Mouse (Mus musculus): ENCODE data around the gene Msl1.

The Msl1 gene

GRCm38 (mm10) chr11:98829875-98830274 is 34.6 kb downstream of the Msl1 start:
- ChIA-PET POLR2A (interaction anchor here in 3 of 4 experiments (0.6 to 2.2 kb wide), 13 partner anchors 13 to 165 kb away, joined by 3 to 10 read pairs (median 3); partner anchors contain the start of gene Cdc6 (in 2 of the 3)), CTCF (interaction anchor here in 3 of 4 experiments (0.6 to 2.2 kb wide), 29 partner anchors 9 to 157 kb away, joined by 3 to 10 read pairs (median 3); partner anchors contain the start of genes Msl1 (in 1 of the 3), Psmd3 (in 1 of the 3) and Wipf2 (in 1 of the 3))

GRCm38 (mm10) chr11:98835296-98835695 is 40.0 kb downstream of the Msl1 start:
- POLR2A ChIA-PET: interaction anchor here (0.6 to 2.5 kb wide), 31 partner anchors 8 to 1794 kb away, joined by 3 to 13 read pairs (median 5); partner anchors contain the start of genes Gjd3 (in 1 of the 4), Lrrc46 (in 1 of the 4), Mrpl10 (in 1 of the 4) and Nr1d1 (in 1 of the 4)
- CTCF ChIA-PET: interaction anchor here (0.6 to 1.8 kb wide), 10 partner anchors 12 to 654 kb away, joined by 3 to 14 read pairs (median 4); partner anchors contain the start of gene Cdc6 (in 1 of the 4)

DNA sequence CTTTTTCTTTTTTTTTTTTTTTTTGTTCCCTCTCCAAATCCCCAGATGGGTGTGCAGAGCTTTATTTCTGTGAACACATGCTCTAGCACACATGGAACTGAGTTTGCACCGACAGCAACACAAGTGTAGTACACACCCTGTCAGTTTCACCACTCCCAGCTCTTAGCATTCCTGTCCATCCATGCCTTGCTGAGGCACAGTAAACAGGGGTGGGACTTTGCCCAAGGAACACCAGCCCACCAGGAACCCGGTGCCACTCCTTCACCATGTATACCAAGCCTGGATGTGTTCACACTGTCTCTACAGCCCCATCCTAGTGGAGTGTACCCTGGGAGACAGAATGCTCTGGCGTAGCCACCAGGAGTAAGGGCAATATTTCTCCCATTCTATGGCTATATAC is 40.4 kb downstream of the Msl1 start:
- POLR2A ChIA-PET: interaction anchor here (0.6 to 2.5 kb wide), 28 partner anchors 8 to 1795 kb away, joined by 3 to 13 read pairs (median 5); partner anchors contain the start of genes Gjd3 (in 1 of the 4), Lrrc46 (in 1 of the 4), Mrpl10 (in 1 of the 4) and Nr1d1 (in 1 of the 4)
- CTCF ChIA-PET: interaction anchor here in 3 of 4 experiments (0.6 to 1.8 kb wide), 9 partner anchors 11 to 654 kb away, joined by 3 to 10 read pairs (median 3); partner anchors contain the start of gene Cdc6 (in 1 of the 3)

DNA sequence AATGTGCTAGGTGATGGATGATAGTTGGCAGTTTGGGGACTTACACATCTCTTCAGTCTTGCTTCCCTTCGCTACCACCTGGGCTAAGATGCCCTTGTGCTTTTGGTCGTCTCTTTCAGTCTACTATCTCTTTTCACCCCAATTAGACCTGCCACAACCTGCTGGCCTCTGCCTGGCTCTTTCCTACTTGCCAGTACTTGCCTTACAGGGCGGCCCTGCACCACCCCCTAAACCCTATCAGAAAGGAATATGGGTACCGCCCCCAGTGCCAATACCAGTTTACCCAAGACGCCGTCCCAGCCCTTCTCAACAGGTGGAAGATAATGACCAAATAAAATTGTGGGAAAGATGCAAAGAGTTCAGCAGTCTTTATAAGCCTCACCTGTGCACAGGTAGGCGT is 40.8 kb downstream of the Msl1 start:
- CTCF ChIA-PET: interaction anchor here in 2 of 4 experiments (1.0 to 1.8 kb wide), 4 partner anchors 10 to 95 kb away, joined by 5 to 8 read pairs (median 6); no protein-coding TSS in a partner anchor
- POLR2A ChIA-PET: interaction anchor here in 3 of 4 experiments (0.6 to 2.5 kb wide), 12 partner anchors 11 to 165 kb away, joined by 3 to 11 read pairs (median 6); partner anchors contain the start of gene Wipf2 (in 1 of the 3)

- POLR2A ChIA-PET: interaction anchor here (0.6 to 1.7 kb wide), 17 partner anchors 9 to 1473 kb away, joined by 3 to 9 read pairs (median 4); no protein-coding TSS in a partner anchor
- CTCF ChIA-PET: interaction anchor here in 3 of 4 experiments (0.6 to 1.6 kb wide), 8 partner anchors 9 to 1867 kb away, joined by 3 to 8 read pairs (median 5); partner anchors contain the start of gene Dhx58 (in 1 of the 3)
Measured at GRCm38 (mm10) chr11:98836651-98837141, 41.4 kb downstream of the Msl1 start, which contains the start of gene Rapgefl1. Gene Rapgefl1 (plus strand): TSS chr11:98836785.

- ChIA-PET CTCF (interaction anchor here in 3 of 4 experiments (0.6 to 1.6 kb wide), 8 partner anchors 9 to 1867 kb away, joined by 3 to 9 read pairs (median 5); partner anchors contain the start of gene Dhx58 (in 1 of the 3)), POLR2A (interaction anchor here (0.6 to 1.7 kb wide), 17 partner anchors 9 to 1474 kb away, joined by 3 to 9 read pairs (median 4); no protein-coding TSS in a partner anchor)
Measured at GRCm38 (mm10) chr11:98837231-98837704, 42.0 kb downstream of the Msl1 start.

GRCm38 (mm10) chr11:98837917-98838316 is 42.6 kb downstream of the Msl1 start:
- CTCF ChIA-PET: interaction anchor here in 3 of 4 experiments (0.6 to 1.6 kb wide), 6 partner anchors 8 to 102 kb away, joined by 3 to 9 read pairs (median 5); no protein-coding TSS in a partner anchor
- POLR2A ChIA-PET: interaction anchor here (0.9 to 1.7 kb wide), 9 partner anchors 8 to 145 kb away, joined by 3 to 9 read pairs (median 4); no protein-coding TSS in a partner anchor

GRCm38 (mm10) chr11:98838512-98838911 is 43.2 kb downstream of the Msl1 start:
- POLR2A ChIA-PET: interaction anchor here in 3 of 4 experiments (0.7 to 0.9 kb wide), 3 partner anchors 15 to 1717 kb away, joined by 3 to 8 read pairs (median 3); no protein-coding TSS in a partner anchor

DNA sequence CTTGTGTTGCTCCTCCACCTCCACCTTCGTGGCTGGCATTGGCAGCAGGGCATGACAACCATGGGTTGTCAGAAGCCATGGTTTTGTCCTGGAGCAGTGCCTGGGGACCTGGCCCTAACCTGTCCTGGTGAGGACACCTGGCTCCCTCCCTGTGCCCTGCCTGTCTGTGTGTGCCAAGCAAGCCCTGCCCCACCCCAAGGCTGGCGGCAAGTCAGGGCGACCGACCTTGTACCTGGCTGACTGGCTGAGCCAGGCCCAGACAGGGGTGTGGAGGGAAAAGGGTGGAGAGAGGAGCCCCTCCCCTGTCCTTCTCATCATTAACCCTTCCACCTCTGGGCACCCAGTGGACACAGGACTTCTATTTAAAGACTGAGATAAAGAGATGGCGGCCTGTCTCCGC is 44.1 kb downstream of the Msl1 start:
- ChIA-PET CTCF (interaction anchor here in 2 of 4 experiments (0.5 to 1.4 kb wide), 2 partner anchors 86 to 87 kb away, joined by 3 to 7 read pairs; no protein-coding TSS in a partner anchor), POLR2A (interaction anchor here in 1 of 4 experiments (0.8 kb wide), 1 partner anchor 14 kb away, joined by 3 read pairs; no protein-coding TSS in a partner anchor)

More at GRCm38 (mm10) chr11:98838512-98838911, 43.2 kb downstream of the Msl1 start:
- CTCF ChIA-PET: interaction anchor here in 2 of 4 experiments (0.5 to 1.4 kb wide), 3 partner anchors 36 to 86 kb away, joined by 3 to 7 read pairs (median 4); no protein-coding TSS in a partner anchor

- CTCF ChIA-PET: interaction anchor here in 2 of 4 experiments (0.5 to 1.0 kb wide), 2 partner anchors 11 to 63 kb away, joined by 4 to 7 read pairs; no protein-coding TSS in a partner anchor
- POLR2A ChIA-PET: interaction anchor here in 3 of 4 experiments (0.7 to 1.8 kb wide), 8 partner anchors 10 to 1681 kb away, joined by 3 to 5 read pairs (median 4); partner anchors contain the start of gene Wipf2 (in 1 of the 3)
Measured at GRCm38 (mm10) chr11:98839897-98840296, 44.6 kb downstream of the Msl1 start.

- CTCF ChIA-PET: interaction anchor here (0.5 to 1.2 kb wide), 8 partner anchors 9 to 503 kb away, joined by 3 to 7 read pairs (median 4); partner anchors contain the start of gene Rapgefl1 (in 1 of the 4)
- POLR2A ChIA-PET: interaction anchor here in 3 of 4 experiments (0.8 to 2.4 kb wide), 11 partner anchors 9 to 108 kb away, joined by 3 to 9 read pairs (median 4); partner anchors contain the start of genes Cdc6 (in 1 of the 3) and Rapgefl1 (in 1 of the 3)
Measured at GRCm38 (mm10) chr11:98846016-98846415, 50.7 kb downstream of the Msl1 start.

DNA sequence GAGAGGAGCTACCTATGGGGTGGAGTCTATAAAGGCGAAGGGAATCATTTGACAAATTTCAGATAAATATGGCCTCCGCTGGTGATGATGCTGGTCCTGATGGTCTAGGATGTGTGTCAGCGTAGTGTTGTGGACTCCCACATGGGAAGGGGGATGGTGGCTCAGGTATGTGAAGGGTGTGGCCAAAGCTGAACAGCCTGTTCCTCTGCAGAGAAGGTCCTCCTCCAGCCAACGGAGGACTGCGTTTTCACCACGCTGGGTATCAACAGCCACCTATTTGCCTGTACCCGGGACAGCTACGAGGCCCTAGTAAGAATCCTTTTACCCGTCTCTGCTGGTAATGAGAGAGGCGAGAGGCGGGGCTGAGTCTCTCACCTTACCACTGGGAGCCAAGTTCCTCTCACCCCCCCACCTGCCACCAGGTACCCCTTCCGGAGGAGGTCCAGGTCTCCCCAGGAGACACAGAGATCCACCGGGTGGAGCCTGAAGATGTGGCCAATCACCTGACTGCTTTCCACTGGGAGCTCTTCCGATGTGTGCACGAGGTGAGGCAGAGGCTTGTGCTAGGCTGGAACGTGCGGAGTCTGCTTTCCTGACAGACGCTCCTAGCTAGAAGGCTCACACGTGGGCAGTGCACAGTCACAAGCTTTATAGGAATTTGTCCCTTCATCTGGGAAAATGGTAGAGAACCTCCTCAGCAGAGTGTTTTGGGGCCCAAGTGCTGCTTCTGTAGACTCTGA is 51.7 kb downstream of the Msl1 start:
- ChIA-PET CTCF (interaction anchor here (0.5 to 1.4 kb wide), 10 partner anchors 12 to 504 kb away, joined by 3 to 5 read pairs (median 4); no protein-coding TSS in a partner anchor), POLR2A (interaction anchor here in 3 of 4 experiments (0.6 to 2.4 kb wide), 22 partner anchors 10 to 295 kb away, joined by 3 to 9 read pairs (median 3); partner anchors contain the start of genes Cdc6 (in 2 of the 3) and Rapgefl1 (in 2 of the 3))

- CTCF ChIA-PET: interaction anchor here (0.5 to 2.1 kb wide), 18 partner anchors 9 to 647 kb away, joined by 3 to 9 read pairs (median 4); partner anchors contain the start of gene Cdk12 (in 1 of the 4)
- POLR2A ChIA-PET: interaction anchor here in 3 of 4 experiments (0.5 to 2.5 kb wide), 21 partner anchors 9 to 302 kb away, joined by 3 to 11 read pairs (median 4); partner anchors contain the start of genes Rapgefl1 (in 1 of the 3) and Wipf2 (in 1 of the 3)
Measured at GRCm38 (mm10) chr11:98849196-98849894, 54.0 kb downstream of the Msl1 start.

DNA sequence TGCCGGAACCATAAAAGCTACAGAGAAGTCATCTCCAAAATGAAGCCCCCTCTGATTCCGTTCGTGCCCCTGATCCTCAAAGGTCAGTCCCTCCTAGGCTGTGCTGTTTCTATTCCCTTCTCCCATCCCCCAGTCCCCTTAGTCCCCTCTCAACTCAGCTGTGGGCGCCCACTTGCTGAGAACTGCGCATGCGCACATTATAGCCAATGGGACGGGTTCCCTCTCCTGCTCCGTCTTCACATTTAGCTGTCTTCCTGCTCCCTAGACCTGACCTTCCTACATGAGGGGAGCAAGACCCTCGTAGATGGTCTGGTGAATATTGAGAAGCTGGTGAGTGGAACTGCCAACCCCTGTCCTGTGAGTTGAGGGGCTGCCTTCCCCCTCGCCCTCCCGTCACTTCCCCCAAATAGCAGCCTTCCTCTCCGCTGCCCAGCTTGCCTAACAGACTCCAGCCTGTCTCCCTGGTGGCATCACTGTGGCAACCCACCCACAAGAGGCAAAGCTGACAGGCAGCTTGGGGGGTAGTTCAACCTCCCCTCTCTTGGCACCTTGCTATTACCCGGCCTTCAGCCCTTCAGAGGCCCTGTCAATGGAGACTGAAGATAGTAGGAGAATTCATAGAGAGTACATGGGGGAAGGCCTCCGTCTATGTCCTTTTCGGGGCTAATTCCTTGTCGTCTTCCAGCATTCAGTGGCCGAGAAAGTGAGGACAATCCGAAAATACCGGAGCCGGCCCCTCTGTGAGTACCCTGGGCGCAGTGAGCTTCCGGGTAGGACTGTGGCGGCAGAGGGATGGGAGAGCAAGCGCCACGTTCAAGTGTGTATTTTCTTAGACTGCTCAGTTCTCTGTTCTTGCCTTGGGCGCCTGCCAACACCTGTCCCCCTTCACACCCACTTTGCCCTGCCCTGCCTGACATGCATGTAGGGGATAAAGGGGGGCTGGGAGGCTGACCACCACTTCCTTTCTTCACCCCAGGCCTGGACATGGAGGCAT is 55.1 kb downstream of the Msl1 start:
- ChIA-PET POLR2A (interaction anchor here (0.5 to 2.5 kb wide), 29 partner anchors 8 to 301 kb away, joined by 3 to 11 read pairs (median 4); partner anchors contain the start of genes Wipf2 (in 2 of the 4) and Rapgefl1 (in 1 of the 4)), CTCF (interaction anchor here (0.5 to 2.1 kb wide), 24 partner anchors 8 to 1848 kb away, joined by 3 to 10 read pairs (median 4); partner anchors contain the start of gene Cdk12 (in 1 of the 4))

GRCm38 (mm10) chr11:98854116-98854515 is 58.8 kb downstream of the Msl1 start:
- POLR2A ChIA-PET: interaction anchor here in 2 of 4 experiments (0.6 to 2.0 kb wide), 3 partner anchors 19 to 100 kb away, joined by 3 to 5 read pairs (median 5); no protein-coding TSS in a partner anchor

More at GRCm38 (mm10) chr11:98854116-98854515, 58.8 kb downstream of the Msl1 start:
- CTCF ChIA-PET: interaction anchor here in 3 of 4 experiments (0.9 to 1.5 kb wide), 4 partner anchors 9 to 67 kb away, joined by 3 read pairs; partner anchors contain the start of gene Wipf2 (in 1 of the 3)
